Mouse (Mus musculus): ENCODE measurements at regions not wholly inside any gene's neighbourhood (a gene's known extent, or its start where the extent isn't known, plus 50 kb on each side); places are given as distances from the start of the nearest gene placed in this dataset.

DNA sequence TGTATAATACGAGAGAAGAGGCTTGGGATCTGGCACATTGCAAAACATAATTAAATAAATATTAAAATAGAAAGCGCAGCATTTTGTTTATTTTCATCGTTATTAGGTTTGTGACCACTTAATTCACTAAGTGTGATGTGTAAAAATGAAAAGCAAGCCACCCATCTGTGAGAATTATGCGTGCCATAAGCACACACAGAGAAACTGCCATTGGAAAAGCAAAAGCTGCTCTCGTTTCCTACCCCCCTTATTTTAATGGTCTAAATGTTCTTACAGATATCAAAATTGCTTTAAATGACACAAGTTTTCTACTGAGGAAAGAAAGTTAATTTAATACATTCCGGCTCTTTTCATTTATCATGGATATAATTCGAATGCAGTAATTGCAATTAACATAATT lies 2780.8 kb upstream of the Gm7489 start:
- DNase-seq (ENCODE audit: low spot score): no peak

GRCm38 (mm10) chr15:51104362-51104761 lies 2780.3 kb upstream of the Gm7489 start:
- no peak for DNase-seq (ENCODE audit: low spot score)

DNA sequence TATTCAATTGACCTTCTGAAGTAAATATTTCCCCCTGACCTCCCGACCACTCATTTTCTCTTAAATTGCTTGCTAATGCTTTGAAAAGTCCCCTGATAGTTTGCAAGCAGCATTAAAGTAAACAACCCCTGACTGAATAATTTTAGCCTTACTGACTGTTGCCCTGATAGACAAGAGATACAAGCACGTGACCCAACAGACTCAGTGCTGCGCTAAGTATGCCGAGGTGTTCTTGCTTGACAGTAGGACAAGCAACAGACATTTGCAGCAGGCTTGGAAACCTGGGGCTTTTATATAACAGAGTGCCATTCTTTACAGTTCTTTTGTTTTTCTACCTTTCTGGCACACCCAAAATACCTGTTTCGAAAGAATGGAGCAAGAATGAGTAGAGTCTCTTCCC lies 2779.9 kb upstream of the Gm7489 start:
- DNase-seq (ENCODE audit: low spot score): no peak

DNA sequence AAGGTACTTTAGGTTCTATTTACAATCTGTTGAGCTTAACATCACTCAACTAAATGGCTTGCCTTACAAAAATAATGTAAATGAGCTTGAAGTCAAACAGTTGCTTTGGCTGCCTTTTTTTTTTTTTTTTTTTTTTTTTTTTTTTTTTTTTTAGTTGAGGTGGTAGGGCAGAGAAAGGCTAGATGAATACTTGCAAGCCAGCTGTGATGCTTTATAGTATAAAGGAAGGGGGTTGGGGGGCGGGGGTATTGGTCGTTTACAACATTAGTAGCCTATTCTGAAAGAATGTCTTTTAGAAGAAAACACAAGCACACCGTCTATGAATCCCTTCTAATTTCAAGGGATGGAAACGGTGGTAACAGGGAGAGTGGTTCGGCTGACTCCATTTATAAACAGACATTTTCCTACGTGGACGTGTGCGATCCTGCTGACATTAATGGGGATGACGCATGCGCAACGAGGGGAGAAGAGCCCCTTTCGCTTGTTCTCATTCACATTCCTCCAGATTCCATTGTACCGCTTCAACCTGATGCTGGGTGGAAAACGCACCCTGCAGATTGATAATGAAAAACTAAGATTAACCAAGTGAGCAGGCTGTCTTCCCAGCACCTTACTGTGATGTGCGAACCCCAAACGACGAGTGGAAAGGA lies 2779.2 kb upstream of the Gm7489 start:
- DNase-seq (ENCODE audit: low spot score): no peak

DNA sequence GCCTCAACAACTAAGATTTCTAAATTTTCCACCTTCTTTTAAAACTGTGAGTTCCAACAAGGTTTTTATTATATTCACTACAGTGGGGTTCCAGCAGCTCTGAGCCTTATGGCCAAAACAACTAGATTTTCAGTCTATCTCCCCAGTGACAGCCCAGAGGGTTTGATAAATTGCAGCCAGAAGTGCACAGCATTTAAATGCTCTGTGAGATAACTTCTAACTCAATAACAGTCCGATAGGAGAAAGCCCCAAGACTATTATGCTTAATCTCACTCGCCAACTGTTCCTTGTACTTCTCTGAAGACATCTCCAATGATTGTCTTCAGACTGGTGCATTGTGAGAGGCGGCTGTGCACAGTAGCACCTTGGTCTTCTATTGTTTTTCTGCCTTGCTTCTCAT lies 2774.5 kb upstream of the Gm7489 start:
- DNase-seq (ENCODE audit: low spot score): no peak

GRCm38 (mm10) chr15:51125896-51126295 lies 2758.8 kb upstream of the Gm7489 start:
- DNase-seq (ENCODE audit: low spot score): no peak

DNA sequence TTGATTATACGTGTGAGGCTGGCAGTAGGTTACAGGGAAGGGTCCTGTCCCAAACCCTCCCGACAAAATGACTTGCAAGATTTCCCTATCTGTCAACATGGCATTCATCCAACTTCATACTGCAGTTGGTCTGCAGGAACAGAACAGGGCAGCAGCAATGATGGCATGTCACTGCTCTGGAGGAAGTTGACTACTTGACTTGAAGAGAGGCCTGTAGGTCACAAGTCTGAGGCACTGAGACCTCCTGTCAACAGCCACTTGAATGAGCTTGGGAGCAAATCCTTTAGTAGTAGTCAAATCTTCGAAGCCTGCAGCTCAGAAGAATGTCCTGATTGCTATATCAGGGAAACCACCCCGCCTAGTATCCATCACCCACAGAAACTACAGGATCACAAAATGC lies 2753.7 kb upstream of the Gm7489 start:
- DNase-seq (ENCODE audit: low spot score): no peak

- no peak for DNase-seq (ENCODE audit: low spot score)
These were observed 2748.6 kb upstream of the Gm7489 start for GRCm38 (mm10) chr15:51136121-51136520.

DNA sequence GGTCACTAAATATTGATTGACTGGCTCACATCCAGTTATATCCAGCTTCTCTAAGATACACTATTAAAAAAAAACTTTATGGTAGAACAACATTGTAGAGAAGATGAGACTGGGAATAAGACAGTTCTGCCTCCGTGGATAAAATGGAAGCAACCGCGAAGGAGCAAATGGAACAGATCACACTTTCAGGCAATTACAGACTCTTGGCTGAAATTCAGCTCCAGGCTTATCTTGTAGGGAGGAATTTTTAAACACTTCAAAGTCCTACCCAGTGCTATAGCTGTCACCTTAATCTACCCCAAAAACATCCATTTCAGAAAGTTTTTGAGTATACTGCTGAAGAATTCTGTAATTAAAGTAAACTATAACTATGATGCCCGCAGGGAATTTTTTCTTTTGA lies 2745.2 kb upstream of the Gm7489 start:
- DNase-seq (ENCODE audit: low spot score): no peak

- DNase-seq (ENCODE audit: low spot score): no peak
These were observed 2710.6 kb upstream of the Gm7489 start for GRCm38 (mm10) chr15:51173976-51174620.

GRCm38 (mm10) chr15:51176466-51176865 lies 2708.2 kb upstream of the Gm7489 start:
- no peak for DNase-seq (ENCODE audit: low spot score)

GRCm38 (mm10) chr15:51189134-51189533 lies 2695.6 kb upstream of the Gm7489 start:
- no peak for DNase-seq (ENCODE audit: low spot score)

GRCm38 (mm10) chr15:51197466-51198158 lies 2687.1 kb upstream of the Gm7489 start:
- DNase-seq (ENCODE audit: low spot score): no peak

DNA sequence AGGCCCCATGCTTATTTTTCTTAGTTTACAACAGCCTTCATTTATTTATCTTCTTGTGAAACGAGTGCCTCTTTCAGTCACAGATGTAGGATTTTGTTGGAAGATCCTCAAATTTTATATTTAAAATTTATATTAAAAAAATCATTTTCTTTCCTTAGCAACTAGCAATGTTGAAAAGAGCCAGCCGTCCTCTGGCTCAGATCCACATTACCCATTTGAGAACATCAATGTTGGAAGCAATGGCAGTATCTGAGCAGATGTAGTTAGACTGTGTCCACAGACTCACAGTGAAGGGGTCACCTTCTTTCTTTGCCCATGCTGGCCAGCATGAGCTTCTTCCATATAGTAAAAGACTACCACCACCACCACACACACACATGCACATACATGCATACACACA lies 2681.4 kb upstream of the Gm7489 start:
- no peak for DNase-seq (ENCODE audit: low spot score)

DNA sequence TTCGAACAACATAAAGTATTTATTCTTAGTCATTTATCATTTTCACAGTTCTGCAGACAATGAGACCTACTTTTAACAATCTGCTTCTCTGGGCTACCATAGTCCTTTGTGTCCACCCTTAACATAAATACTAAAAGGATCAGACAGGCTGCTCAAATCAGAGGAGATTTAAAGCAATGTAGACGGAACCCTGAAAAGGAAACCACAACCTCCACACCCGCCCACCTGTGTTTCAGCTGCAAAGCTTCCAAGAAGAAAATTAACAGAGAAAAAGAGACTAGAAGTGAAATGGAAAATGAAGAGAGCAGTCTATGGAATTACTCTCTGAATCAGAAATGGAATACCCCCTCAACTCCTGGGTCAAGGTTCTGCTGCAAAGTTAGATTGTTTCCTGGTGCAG lies 2678.7 kb upstream of the Gm7489 start:
- DNase-seq (ENCODE audit: low spot score): no peak

- no peak for DNase-seq (ENCODE audit: low spot score)
These were observed 2677.9 kb upstream of the Gm7489 start for GRCm38 (mm10) chr15:51206773-51207172.

GRCm38 (mm10) chr15:51234873-51235272 lies 2649.8 kb upstream of the Gm7489 start:
- no peak for DNase-seq (ENCODE audit: low spot score)

GRCm38 (mm10) chr15:51244596-51244995 lies 2640.1 kb upstream of the Gm7489 start:
- DNase-seq (ENCODE audit: low spot score): no peak

GRCm38 (mm10) chr15:51247259-51247658 lies 2637.4 kb upstream of the Gm7489 start:
- no peak for DNase-seq (ENCODE audit: low spot score)

GRCm38 (mm10) chr15:51248034-51248788 lies 2636.5 kb upstream of the Gm7489 start:
- no peak for DNase-seq (ENCODE audit: low spot score)

DNA sequence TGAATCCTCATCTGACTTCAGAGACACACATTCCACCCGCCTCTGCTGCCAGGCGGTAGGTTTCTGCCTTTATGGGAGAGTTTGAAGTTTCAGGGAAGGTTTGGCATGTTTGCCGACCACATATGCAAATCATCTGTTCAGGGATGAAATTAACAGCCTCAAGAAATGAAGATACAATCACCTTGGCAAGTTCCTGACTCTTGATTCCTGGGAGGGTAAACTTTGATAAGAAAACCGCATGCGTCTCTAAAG lies 2636.0 kb upstream of the Gm7489 start:
- DNase-seq (ENCODE audit: low spot score): no peak

GRCm38 (mm10) chr15:51254143-51254542 lies 2630.6 kb upstream of the Gm7489 start:
- DNase-seq (ENCODE audit: low spot score): no peak

DNA sequence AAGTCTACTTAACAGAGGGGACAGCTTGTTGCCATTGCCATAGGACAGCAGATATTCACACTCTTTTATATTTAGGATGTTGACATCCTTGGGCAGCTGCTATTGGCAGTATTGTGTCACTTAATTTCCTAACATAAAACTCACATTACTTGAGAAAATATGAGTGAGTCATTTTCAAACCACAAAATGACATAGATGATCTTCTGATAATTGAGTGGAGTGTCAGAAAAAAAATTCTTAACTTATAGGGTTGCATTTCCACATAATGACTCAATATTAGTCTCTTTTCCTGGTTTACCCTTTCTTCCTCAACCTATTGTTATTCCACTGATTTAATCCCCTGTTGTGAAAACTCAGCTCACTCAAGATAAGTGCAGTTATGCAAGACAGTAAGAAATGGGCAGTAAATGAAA lies 2629.5 kb upstream of the Gm7489 start:
- no peak for DNase-seq (ENCODE audit: low spot score)

Data from layer of hippocampus, adult 9-10 months (tissue).